Mouse (Mus musculus): ENCODE data around the gene Rin2.

DNA sequence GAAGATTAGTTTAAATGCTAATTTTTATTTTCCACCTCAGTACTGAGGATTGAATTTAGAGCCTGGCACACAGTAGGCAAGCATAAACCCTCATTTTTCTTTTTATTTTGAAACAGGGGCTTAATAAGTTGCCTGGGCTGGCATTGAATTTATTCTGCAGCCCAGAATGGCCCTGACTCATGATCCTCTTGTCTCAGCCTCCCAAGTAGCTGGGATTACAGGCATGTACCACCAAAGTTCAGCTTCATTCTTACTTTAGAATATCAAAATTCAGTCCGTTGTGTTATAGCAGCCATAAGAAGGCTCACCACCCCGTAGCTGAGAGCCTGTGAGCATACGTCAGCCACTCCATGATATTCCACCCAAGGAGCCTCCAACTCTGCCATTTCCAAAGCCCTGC is 191.2 kb downstream of the Rin2 start:
- TF ChIP-seq GATA1 (IDR thresholded peaks at IDR 0.05; ENCODE audit: low read length), result no peak
- TF ChIP-seq TAL1 (IDR thresholded peaks at IDR 0.05; ENCODE audit: low read length), result no peak
